Mouse (Mus musculus) spleen, adult 2 months (tissue): Measurements from ENCODE around the gene Trmt112.

Source experiments
- CTCF ChIP-seq: fragments of 200-500 bp; IDR thresholded peaks from 2 replicates; pipeline ENCODE4 v1.5.1; 2011; ENCODE audit warnings: mild to moderate bottlenecking, inconsistent platforms; ENCODE audit not compliant: insufficient read depth, insufficient read length, insufficient replicate concordance; ENCODE audit errors: extremely low read depth
- POLR2A ChIP-seq: fragments of 200-500 bp; IDR thresholded peaks from 2 replicates; pipeline ENCODE4 v1.6.1; 2011; ENCODE audit warnings: low read depth, low read length, inconsistent platforms

- TF ChIP-seq CTCF (no peak), POLR2A (no peak)
Measured at GRCm38 (mm10) chr19:6915276-6915675, 5.8 kb downstream of the Trmt112 start.
